17 mouse cellular contexts compared by ENCODE assay signal in genomic region chr17:62337890-62338557, GRCm38 (mm10).
DNase-seq lines count a peak whose midpoint lies in the region; ATAC-seq and TF ChIP-seq lines count a peak whose summit lies in the region.
"Had no signal": no experiment of that assay in that cellular context is flagged by ENCODE, and none has a peak within 500 bp of the region (broad histone marks: within the 10 kb centered on the region; RNA-seq: fewer than 3 reads in every experiment).

No protein-coding gene starts in this region.

- ATAC-seq in lung, embryonic 14.5 days (ENCODE audit: insufficient read depth), result peak; percentile 35; the same call in 1 of the 2 replicates
- ATAC-seq in embryonic facial prominence, embryonic 11.5 days (replicated peaks; ENCODE audit: insufficient number of reproducible peaks, low FRiP score, low TSS enrichment, low read depth), result peak; percentile 62; the same call in 1 of the 2 replicates
- peak; percentile 97 for ATAC-seq in forebrain, embryonic 16.5 days
- peak; percentile 53; the same call in 1 of the 2 replicates for ATAC-seq in stomach, embryonic 16.5 days (ENCODE audit: insufficient read depth, low FRiP score)
- ATAC-seq: CD4-positive, CD25-positive, alpha-beta regulatory T cell, adult 4 months had no signal

- no peak overlapping the region for H3K4me3 ChIP-seq in lung, embryonic 14.5 days (ENCODE audit: low read depth, low read length)
- no peak overlapping the region for H3K4me3 ChIP-seq in embryonic facial prominence, embryonic 11.5 days (ENCODE audit: low read depth, low read length)
- no peak overlapping the region for H3K4me3 ChIP-seq in forebrain, embryonic 16.5 days (replicated peaks; ENCODE audit: low read length)
- no peak overlapping the region for H3K4me3 ChIP-seq in stomach, embryonic 16.5 days (replicated peaks; ENCODE audit: low read length)
- H3K4me3 ChIP-seq: embryonic facial prominence, embryonic 13.5 days had no signal

- H3K36me3 ChIP-seq in lung, embryonic 14.5 days (ENCODE audit: insufficient read depth), result no peaks in the 10 kb centered on the region
- no peaks in the 10 kb centered on the region for H3K36me3 ChIP-seq in embryonic facial prominence, embryonic 11.5 days (replicated peaks; ENCODE audit: control insufficient read depth, insufficient read depth, low read depth, low read length)
- no peaks in the 10 kb centered on the region for H3K36me3 ChIP-seq in forebrain, embryonic 16.5 days (ENCODE audit: control insufficient read depth, insufficient read depth)
- H3K36me3 ChIP-seq in stomach, embryonic 16.5 days (ENCODE audit: control insufficient read depth, insufficient read depth, low read length), result no peaks in the 10 kb centered on the region
- H3K36me3 ChIP-seq: embryonic facial prominence, embryonic 13.5 days had no signal

- no peaks in the 10 kb centered on the region for H3K27me3 ChIP-seq in lung, embryonic 14.5 days (ENCODE audit: insufficient read depth, low read length)
- no peaks in the 10 kb centered on the region for H3K27me3 ChIP-seq in embryonic facial prominence, embryonic 11.5 days (ENCODE audit: control insufficient read depth, insufficient read depth, low read length)
- H3K27me3 ChIP-seq in forebrain, embryonic 16.5 days (replicated peaks; ENCODE audit: control insufficient read depth, insufficient read depth, low read length), result peaks cover 21% of the 10 kb centered on the region; the same call in 1 of the 2 replicates
- no peaks in the 10 kb centered on the region for H3K27me3 ChIP-seq in stomach, embryonic 16.5 days (ENCODE audit: control insufficient read depth, insufficient read depth, low read length)
- H3K27me3 ChIP-seq: embryonic facial prominence, embryonic 13.5 days had no signal

- no peaks in the 10 kb centered on the region for H3K9me3 ChIP-seq in lung, embryonic 14.5 days (ENCODE audit: low read depth, low read length)
- H3K9me3 ChIP-seq in embryonic facial prominence, embryonic 11.5 days (replicated peaks; ENCODE audit: control insufficient read depth, low read length), result no peaks in the 10 kb centered on the region
- no peaks in the 10 kb centered on the region for H3K9me3 ChIP-seq in forebrain, embryonic 16.5 days (ENCODE audit: control insufficient read depth, low read length)
- H3K9me3 ChIP-seq in stomach, embryonic 16.5 days (replicated peaks; ENCODE audit: control insufficient read depth, low read length), result no peaks in the 10 kb centered on the region
- H3K9me3 ChIP-seq: embryonic facial prominence, embryonic 13.5 days had no signal

- no peak overlapping the region for H3K9ac ChIP-seq in lung, embryonic 14.5 days
- H3K9ac ChIP-seq in embryonic facial prominence, embryonic 11.5 days (replicated peaks; ENCODE audit: low read length), result no peak overlapping the region
- no peak overlapping the region for H3K9ac ChIP-seq in forebrain, embryonic 16.5 days (replicated peaks; ENCODE audit: low read depth, low read length)
- H3K9ac ChIP-seq in stomach, embryonic 16.5 days (ENCODE audit: low read length), result no peak overlapping the region
- H3K9ac ChIP-seq: embryonic facial prominence, embryonic 13.5 days had no signal

- H3K4me2 ChIP-seq in lung, embryonic 14.5 days, result no peak overlapping the region
- no peak overlapping the region for H3K4me2 ChIP-seq in embryonic facial prominence, embryonic 11.5 days (ENCODE audit: low read depth, low read length)
- no peak overlapping the region for H3K4me2 ChIP-seq in forebrain, embryonic 16.5 days (ENCODE audit: low read length)
- H3K4me2 ChIP-seq in stomach, embryonic 16.5 days (ENCODE audit: low read depth, low read length), result no peak overlapping the region
- H3K4me2 ChIP-seq: embryonic facial prominence, embryonic 13.5 days had no signal

- no peaks in the 10 kb centered on the region for H3K4me1 ChIP-seq in lung, embryonic 14.5 days (ENCODE audit: insufficient read depth)
- H3K4me1 ChIP-seq in embryonic facial prominence, embryonic 11.5 days (ENCODE audit: control insufficient read depth, insufficient read depth, low read length), result no peaks in the 10 kb centered on the region
- peaks cover 6% of the 10 kb centered on the region for H3K4me1 ChIP-seq in forebrain, embryonic 16.5 days (replicated peaks; ENCODE audit: control insufficient read depth, insufficient read depth, low read length)
- peaks cover 4% of the 10 kb centered on the region; the same call in 1 of the 2 replicates for H3K4me1 ChIP-seq in stomach, embryonic 16.5 days (ENCODE audit: control insufficient read depth, insufficient read depth, low read length)
- H3K4me1 ChIP-seq: embryonic facial prominence, embryonic 13.5 days had no signal

- WGBS in lung, embryonic 14.5 days, result 47% methylated on average over 10 of the region's 10 CpGs
- WGBS in embryonic facial prominence, embryonic 11.5 days, result 67% methylated on average over 10 of the region's 10 CpGs
- WGBS in forebrain, embryonic 16.5 days, result 29% methylated on average over 10 of the region's 10 CpGs
- 37% methylated on average over 10 of the region's 10 CpGs for WGBS in stomach, embryonic 16.5 days

- peak; percentile 4 for DNase-seq in lung, embryonic 14.5 days
- no peak for DNase-seq in lung, postnatal 10 days
- DNase-seq in embryonic facial prominence, embryonic 11.5 days (ENCODE audit: low spot score), result peak; percentile 8
- DNase-seq in cerebellum, adult 9-10 months, result no peak
- no peak for DNase-seq in urinary bladder, postnatal 25 days (ENCODE audit: low spot score)
- DNase-seq: adrenal gland, postnatal 10 days; cerebellum, postnatal 10 days; heart, adult 18-20 months; kidney, adult 8-10 months; liver; lung, adult 18-20 months; retina, postnatal 1 day had no signal

- H3K27ac ChIP-seq in lung, embryonic 14.5 days (ENCODE audit: low read depth), result no peak overlapping the region
- H3K27ac ChIP-seq in embryonic facial prominence, embryonic 11.5 days (replicated peaks; ENCODE audit: low read depth, low read length), result no peak overlapping the region
- no peak overlapping the region for H3K27ac ChIP-seq in forebrain, embryonic 16.5 days (ENCODE audit: low read length)
- no peak overlapping the region for H3K27ac ChIP-seq in stomach, embryonic 16.5 days (ENCODE audit: low read length)
- H3K27ac ChIP-seq: embryonic facial prominence, embryonic 13.5 days; macrophage had no signal

- TF ChIP-seq CTCF in lung, embryonic 14.5 days (IDR thresholded peaks at IDR 0.05; ENCODE audit: low read depth), result no peak

Comparison
In these comparisons a context has a peak if more than half of its experiments do, and no peak if none do; other contexts are left out.
1. DNase-seq: peak in lung, embryonic 14.5 days (single experiment) and embryonic facial prominence, embryonic 11.5 days (single experiment); none in lung, postnatal 10 days (single experiment), cerebellum, adult 9-10 months (single experiment) and urinary bladder, postnatal 25 days (single experiment).
2. ATAC-seq: peak in every context shown above with its lines; median percentile 97 in forebrain, embryonic 16.5 days; 62 in embryonic facial prominence, embryonic 11.5 days; 53 in stomach, embryonic 16.5 days; 35 in lung, embryonic 14.5 days.